Mouse (Mus musculus): Measurements from ENCODE around the gene Cmc1.

- TF ChIP-seq POLR2A (IDR thresholded peaks at IDR 0.05; ENCODE audit: insufficient read length, low read depth) (no peak), MYOD1 (IDR thresholded peaks at IDR 0.05; ENCODE audit: control insufficient read depth in 1 of 3, insufficient read length in 2 of 3, low read depth in 2 of 3) (no peak), E2F4 (IDR thresholded peaks at IDR 0.05; ENCODE audit: insufficient read depth) (no peak), USF1 (IDR thresholded peaks at IDR 0.05; ENCODE audit: low read depth) (no peak), MYOG (IDR thresholded peaks at IDR 0.05; ENCODE audit: control insufficient read depth in 1 of 3, insufficient read depth in 1 of 3, insufficient read length in 2 of 3, low read depth in 2 of 3) (no peak), POLR2AphosphoS2 (IDR thresholded peaks at IDR 0.05; ENCODE audit: insufficient read length, low read depth) (no peak), MAX (IDR thresholded peaks at IDR 0.05; ENCODE audit: low read depth) (no peak), REST (IDR thresholded peaks at IDR 0.05; ENCODE audit: insufficient read depth, insufficient read length) (no peak), CEBPB (IDR thresholded peaks at IDR 0.05; ENCODE audit: insufficient read depth, poor library complexity, severe bottlenecking) (no peak), TCF12 (IDR thresholded peaks at IDR 0.05; ENCODE audit: insufficient read depth, poor library complexity, severe bottlenecking) (no peak), TCF3 (IDR thresholded peaks at IDR 0.05; ENCODE audit: insufficient read length, low read depth) (no peak), SRF (IDR thresholded peaks at IDR 0.05; ENCODE audit: control insufficient read depth, insufficient read length, low read depth) (no peak)
Measured at GRCm38 (mm10) chr9:118042738-118043137, 107.2 kb downstream of the Cmc1 start.

Measured in myocyte (in vitro differentiated cells).